ENCODE assay signal across 10 mouse cellular contexts in the genomic region with DNA sequence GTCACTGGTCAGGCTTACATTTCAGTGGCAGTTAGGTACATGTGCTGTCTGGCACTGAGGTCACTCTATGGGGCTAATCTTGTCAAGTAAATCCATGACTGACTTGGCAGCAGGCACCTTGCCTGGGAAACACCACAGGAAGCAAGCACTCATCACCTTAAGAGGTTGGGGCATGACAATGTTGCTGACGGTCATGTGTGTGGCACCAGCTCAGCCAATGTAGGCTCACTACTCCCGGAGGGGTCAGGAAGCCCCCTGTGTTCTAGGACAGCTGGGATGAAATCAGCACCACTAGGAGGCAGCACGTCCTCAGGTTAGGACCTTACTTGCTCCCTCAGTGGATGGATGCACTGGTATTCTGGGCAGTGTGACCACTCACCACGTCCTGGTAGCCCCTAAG. TPM values are rescaled to one million over a fixed set of nuclear protein-coding genes. Genes with fewer than 3 reads are reported as not detected.
DNase-seq lines count a peak whose midpoint lies in the region; ATAC-seq and TF ChIP-seq lines count a peak whose summit lies in the region.
"Had no signal": no experiment of that assay in that cellular context is flagged by ENCODE, and none has a peak within 500 bp of the region (broad histone marks: within the 10 kb centered on the region; RNA-seq: fewer than 3 reads in every experiment).

No protein-coding gene starts in this region.

- TF ChIP-seq POLR2A in bone marrow, adult 2 months (IDR thresholded peaks at IDR 0.05; ENCODE audit: borderline replicate concordance, control insufficient read depth, low read depth, low read length): no peak

- no peak overlapping the region for H3K27ac ChIP-seq in intestine, postnatal 0 days (ENCODE audit: low read depth, low read length)
- H3K27ac ChIP-seq in intestine, embryonic 15.5 days: no peak overlapping the region
- H3K27ac ChIP-seq in bone marrow, adult 2 months (ENCODE audit: control insufficient read depth, insufficient read depth, low read depth, low read length, poor library complexity): no peak overlapping the region
- H3K27ac ChIP-seq: midbrain, embryonic 15.5 days had no signal

- H3K4me2 ChIP-seq in intestine, postnatal 0 days (replicated peaks; ENCODE audit: low read depth): no peak overlapping the region
- no peak overlapping the region for H3K4me2 ChIP-seq in intestine, embryonic 15.5 days (replicated peaks)
- H3K4me2 ChIP-seq: midbrain, embryonic 15.5 days had no signal

- no peak overlapping the region for H3K4me3 ChIP-seq in intestine, postnatal 0 days (ENCODE audit: low read depth, low read length)
- H3K4me3 ChIP-seq in intestine, embryonic 15.5 days (replicated peaks): no peak overlapping the region
- H3K4me3 ChIP-seq in C2C12 (ENCODE audit: insufficient read depth, poor library complexity, severe bottlenecking): no peak overlapping the region
- H3K4me3 ChIP-seq in bone marrow, adult 2 months (replicated peaks; ENCODE audit: control insufficient read depth, low read depth, low read length): no peak overlapping the region
- H3K4me3 ChIP-seq: midbrain, embryonic 15.5 days had no signal

- H3K4me1 ChIP-seq in intestine, postnatal 0 days (replicated peaks; ENCODE audit: control insufficient read depth, insufficient read depth, low read length): peaks cover 23% of the 10 kb centered on the region
- H3K4me1 ChIP-seq in intestine, embryonic 15.5 days (replicated peaks): peaks cover 32% of the 10 kb centered on the region
- peaks cover 2% of the 10 kb centered on the region for H3K4me1 ChIP-seq in bone marrow, adult 2 months (ENCODE audit: control insufficient read depth, insufficient read depth, low read length)

- H3K79me3 ChIP-seq in C2C12 (ENCODE audit: low read depth): no peaks in the 10 kb centered on the region

- no peaks in the 10 kb centered on the region for H3K27me3 ChIP-seq in intestine, postnatal 0 days (replicated peaks; ENCODE audit: control insufficient read depth, insufficient read depth, low read length)
- H3K27me3 ChIP-seq in intestine, embryonic 15.5 days (replicated peaks): no peaks in the 10 kb centered on the region
- peaks cover 5% of the 10 kb centered on the region for H3K27me3 ChIP-seq in C2C12 (ENCODE audit: control insufficient read depth, insufficient read depth, insufficient read length)
- H3K27me3 ChIP-seq: midbrain, embryonic 15.5 days had no signal

- TF ChIP-seq CTCF in intestine, postnatal 0 days (IDR thresholded peaks at IDR 0.05; ENCODE audit: low read depth): peak; percentile 74
- peak; percentile 28 for TF ChIP-seq CTCF in C2C12 (IDR thresholded peaks at IDR 0.05; ENCODE audit: control insufficient read depth, insufficient read depth, insufficient read length)
- peak; percentile 42; the same call in 1 of the 2 replicates for TF ChIP-seq CTCF in bone marrow, adult 2 months (IDR thresholded peaks at IDR 0.05; ENCODE audit: control insufficient read depth, insufficient read depth, low read length)

- 51% methylated on average over 4 of the region's 4 CpGs for WGBS in intestine, postnatal 0 days
- WGBS in intestine, embryonic 15.5 days: 51% methylated on average over 4 of the region's 4 CpGs
- WGBS in bone marrow, adult 2 months: 62% methylated on average over 4 of the region's 4 CpGs

- H3ac ChIP-seq in C2C12 (ENCODE audit: control insufficient read depth, insufficient read length, low read depth): no peak overlapping the region

- H3K79me2 ChIP-seq in C2C12 (ENCODE audit: control insufficient read depth, insufficient read depth): no peaks in the 10 kb centered on the region

- no peaks in the 10 kb centered on the region for H3K9me3 ChIP-seq in intestine, postnatal 0 days (ENCODE audit: control insufficient read depth)
- no peaks in the 10 kb centered on the region for H3K9me3 ChIP-seq in intestine, embryonic 15.5 days
- H3K9me3 ChIP-seq: midbrain, embryonic 15.5 days had no signal

- DNase-seq in kidney, postnatal 14 days: peak; percentile 33
- no peak for DNase-seq in frontal cortex, postnatal 10 days (ENCODE audit: low spot score in 2 of 2)
- DNase-seq in ovary, postnatal 36 days (ENCODE audit: low spot score): no peak
- no peak for DNase-seq in right cerebral cortex, postnatal 36 days (ENCODE audit: low spot score in 2 of 2)
- DNase-seq: layer of hippocampus, adult 9-11 months had no signal

- ATAC-seq in intestine, postnatal 0 days: no peak
- no peak for ATAC-seq in intestine, embryonic 15.5 days
- ATAC-seq: midbrain, embryonic 15.5 days had no signal

- no peak overlapping the region for H3K9ac ChIP-seq in intestine, postnatal 0 days (ENCODE audit: low read depth, low read length)
- no peak overlapping the region for H3K9ac ChIP-seq in intestine, embryonic 15.5 days
- H3K9ac ChIP-seq: midbrain, embryonic 15.5 days had no signal

- peaks cover 23% of the 10 kb centered on the region; the same call in 1 of the 2 replicates for H3K36me3 ChIP-seq in intestine, postnatal 0 days (ENCODE audit: control insufficient read depth, insufficient read depth)
- peaks cover 21% of the 10 kb centered on the region for H3K36me3 ChIP-seq in intestine, embryonic 15.5 days
- H3K36me3 ChIP-seq in C2C12 (ENCODE audit: control insufficient read depth, insufficient read depth): peaks cover 8% of the 10 kb centered on the region

TF ChIP-seq in C2C12, 6 proteins besides CTCF, POLR2A, EP300 and RAD21:
- TF ChIP-seq MYOD1 (IDR thresholded peaks at IDR 0.05; ENCODE audit: control insufficient read depth, insufficient read length, low read depth): no peak
- no peak for TF ChIP-seq MAX (IDR thresholded peaks at IDR 0.05)
- no peak for TF ChIP-seq FOSL1 (IDR thresholded peaks at IDR 0.05; ENCODE audit: insufficient read depth, low read length, poor library complexity, severe bottlenecking)
- TF ChIP-seq USF1 (IDR thresholded peaks at IDR 0.05; ENCODE audit: low read depth): no peak
- no peak for TF ChIP-seq CEBPB (IDR thresholded peaks at IDR 0.05; ENCODE audit: low read depth)
- TF ChIP-seq MYOG (IDR thresholded peaks at IDR 0.05; ENCODE audit: control insufficient read depth, extremely low read depth, insufficient read length): no peak

RNA-seq across cellular contexts. Expression of gene Mcrip1, which starts 7.6 kb away (rescaled TPM):
- polyA plus RNA-seq in intestine, postnatal 0 days (2015; fragmentation: Nextera tagmentation; extraction: Ambion mirVana): 68.7 and 73.4 TPM in 2 replicates
- 135 and 142 TPM in 2 replicates for polyA plus RNA-seq in intestine, embryonic 15.5 days (2015; fragmentation: Nextera tagmentation; extraction: Ambion mirVana)
- polyA plus RNA-seq in C2C12 (2012; fragmentation: generic; extraction: Trizol): 90.7 TPM
- polyA plus RNA-seq in bone marrow, adult 2 months (2011; ENCODE audit: insufficient read depth, insufficient read length, low replicate concordance, missing spikeins): 72.1 and 86.5 TPM in 2 replicates

RNA-seq across cellular contexts. Expression of gene Ppp1r27, which starts 9.0 kb away (rescaled TPM):
- 1.4 and 1.6 TPM in 2 replicates for polyA plus RNA-seq in intestine, postnatal 0 days (2015; fragmentation: Nextera tagmentation; extraction: Ambion mirVana)
- not detected in 2 replicates for polyA plus RNA-seq in intestine, embryonic 15.5 days (2015; fragmentation: Nextera tagmentation; extraction: Ambion mirVana)
- 0.12 TPM for polyA plus RNA-seq in C2C12 (2012; fragmentation: generic; extraction: Trizol)
- polyA plus RNA-seq in bone marrow, adult 2 months (2011; ENCODE audit: insufficient read depth, insufficient read length, low replicate concordance, missing spikeins): not detected in 2 replicates
- polyA plus RNA-seq: midbrain, embryonic 15.5 days had no signal

RNA-seq across cellular contexts. Expression of gene Gcgr, which starts 11.4 kb away (rescaled TPM):
- 1.0 and 1.6 TPM in 2 replicates for polyA plus RNA-seq in intestine, postnatal 0 days (2015; fragmentation: Nextera tagmentation; extraction: Ambion mirVana)
- 0.58 and 0.67 TPM in 2 replicates for polyA plus RNA-seq in intestine, embryonic 15.5 days (2015; fragmentation: Nextera tagmentation; extraction: Ambion mirVana)
- polyA plus RNA-seq in C2C12 (2012; fragmentation: generic; extraction: Trizol): not detected
- polyA plus RNA-seq in bone marrow, adult 2 months (2011; ENCODE audit: insufficient read depth, insufficient read length, low replicate concordance, missing spikeins): 0.81 and 1.3 TPM in 2 replicates

RNA-seq across cellular contexts. Expression of gene P4hb, which starts 31.1 kb away (rescaled TPM):
- 2,516 and 2,539 TPM in 2 replicates for polyA plus RNA-seq in intestine, postnatal 0 days (2015; fragmentation: Nextera tagmentation; extraction: Ambion mirVana)
- polyA plus RNA-seq in intestine, embryonic 15.5 days (2015; fragmentation: Nextera tagmentation; extraction: Ambion mirVana): 992 and 1,107 TPM in 2 replicates
- 519 TPM for polyA plus RNA-seq in C2C12 (2012; fragmentation: generic; extraction: Trizol)
- 86.5 and 236 TPM in 2 replicates for polyA plus RNA-seq in bone marrow, adult 2 months (2011; ENCODE audit: insufficient read depth, insufficient read length, low replicate concordance, missing spikeins)

RNA-seq across cellular contexts. Expression of gene Arhgdia, which starts 39.5 kb away (rescaled TPM):
- 474 and 493 TPM in 2 replicates for polyA plus RNA-seq in intestine, postnatal 0 days (2015; fragmentation: Nextera tagmentation; extraction: Ambion mirVana)
- 559 and 611 TPM in 2 replicates for polyA plus RNA-seq in intestine, embryonic 15.5 days (2015; fragmentation: Nextera tagmentation; extraction: Ambion mirVana)
- 1,072 TPM for polyA plus RNA-seq in C2C12 (2012; fragmentation: generic; extraction: Trizol)
- 112 and 172 TPM in 2 replicates for polyA plus RNA-seq in bone marrow, adult 2 months (2011; ENCODE audit: insufficient read depth, insufficient read length, low replicate concordance, missing spikeins)
